Mouse (Mus musculus) limb, embryonic 15.5 days (tissue): Measurements from ENCODE around the gene Pabpn1. TPM values are rescaled to one million over a fixed set of nuclear protein-coding genes. Genes with fewer than 3 reads are reported as not detected.
"Not testable (repeated sequence)": the region's sequence is repeated elsewhere in the genome, so short reads cannot be mapped to it uniquely, and the experiment has no call there.

Experiments used
- ATAC-seq: fragments of 200-750 bp; cut with Nextera tagmentation; 2 replicates; pipeline ENCODE4 v1.8.0; 2017; ENCODE audit warnings: low read depth, moderate TSS enrichment; ENCODE audit not compliant: insufficient number of reproducible peaks, low FRiP score, low TSS enrichment
- H3K27ac ChIP-seq: fragments of 300-500 bp; sonication (generic); 2 replicates; pipeline ENCODE4 v1.5.1; 2015; ENCODE audit warnings: moderate library complexity, mild to moderate bottlenecking, inconsistent platforms
- H3K27me3 ChIP-seq: fragments of 300-500 bp; sonication (generic); 2 replicates; pipeline ENCODE4 v1.6.1; 2015; ENCODE audit warnings: inconsistent platforms
- H3K36me3 ChIP-seq: fragments of 300-500 bp; sonication (generic); 2 replicates; pipeline ENCODE4 v1.6.1; 2015; ENCODE audit warnings: inconsistent platforms
- H3K4me1 ChIP-seq: fragments of 300-500 bp; sonication (generic); 2 replicates; pipeline ENCODE4 v1.6.1; 2015; ENCODE audit warnings: inconsistent platforms
- H3K4me2 ChIP-seq: fragments of 300-500 bp; sonication (generic); 2 replicates; pipeline ENCODE4 v1.6.1; 2015; ENCODE audit warnings: mild to moderate bottlenecking, inconsistent platforms
- H3K4me3 ChIP-seq: fragments of 300-500 bp; sonication (generic); 2 replicates; pipeline ENCODE4 v1.5.1; 2015; ENCODE audit warnings: mild to moderate bottlenecking, inconsistent platforms
- H3K9ac ChIP-seq: fragments of 300-500 bp; sonication (generic); 2 replicates; pipeline ENCODE4 v1.6.1; 2015; ENCODE audit warnings: inconsistent platforms
- H3K9me3 ChIP-seq: fragments of 300-500 bp; sonication (generic); 2 replicates; pipeline ENCODE4 v1.6.1; 2016; ENCODE audit warnings: inconsistent platforms
- WGBS: fragments of 180-500 bp; shearing (Covaris S2); methylation state at CpG from one replicate; pipeline ENCODE4 v1.1.7; 2015; 5-methylcytosine and 5-hydroxymethylcytosine counted together
- polyA plus RNA-seq: library from polyadenylated mRNA; unstranded; fragments of >200 nt; fragmentation: Nextera tagmentation; extraction: Ambion mirVana; gene quantifications from 2 replicates; pipeline ENCODE4 v1.2.1, GENCODE M21; 2015

Gene Pabpn1
- polyA plus RNA-seq, 1 experiment from 2014 or later: 94.3 TPM

- peaks cover 21% of the 10 kb centered on the region for H3K4me1 ChIP-seq
- no peaks in the 10 kb centered on the region for H3K36me3 ChIP-seq
- WGBS: 76% methylated on average over 15 of the region's 15 CpGs
- no peak for ATAC-seq
- no peaks in the 10 kb centered on the region for H3K9me3 ChIP-seq
- no peak overlapping the region for H3K9ac ChIP-seq
- H3K4me2 ChIP-seq: no peak overlapping the region
- H3K27ac ChIP-seq: no peak overlapping the region
- no peak overlapping the region for H3K4me3 ChIP-seq
- H3K27me3 ChIP-seq: no peaks in the 10 kb centered on the region
These were observed 46.3 kb downstream of the Pabpn1 start for GRCm38 (mm10) chr14:54938431-54939219.

GRCm38 (mm10) chr14:54939434-54940175 lies 47.3 kb downstream of the Pabpn1 start:
- Histone ChIP-seq H3K4me1 (peaks cover 21% of the 10 kb centered on the region), H3K27me3 (no peaks in the 10 kb centered on the region), H3K4me3 (no peak overlapping the region), H3K36me3 (no peaks in the 10 kb centered on the region), H3K9me3 (no peaks in the 10 kb centered on the region), H3K27ac (no peak overlapping the region), H3K4me2 (no peak overlapping the region), H3K9ac (no peak overlapping the region)
- WGBS: 46% methylated on average over 12 of the region's 12 CpGs
- no peak for ATAC-seq

GRCm38 (mm10) chr14:54940176-54940530 lies 47.9 kb downstream of the Pabpn1 start:
- H3K4me2 ChIP-seq: no peak overlapping the region
- no peak overlapping the region for H3K27ac ChIP-seq
- H3K27me3 ChIP-seq: no peaks in the 10 kb centered on the region
- H3K9me3 ChIP-seq: no peaks in the 10 kb centered on the region
- 78% methylated on average over 3 of the region's 3 CpGs for WGBS
- H3K4me1 ChIP-seq: peaks cover 21% of the 10 kb centered on the region
- no peaks in the 10 kb centered on the region for H3K36me3 ChIP-seq
- no peak overlapping the region for H3K4me3 ChIP-seq
- H3K9ac ChIP-seq: no peak overlapping the region
- ATAC-seq: no peak

GRCm38 (mm10) chr14:54941024-54941978 lies 49.0 kb downstream of the Pabpn1 start:
- Histone ChIP-seq H3K4me1 (peaks cover 11% of the 10 kb centered on the region; the same call in 1 of the 2 replicates), H3K4me3 (no peak overlapping the region), H3K27ac (no peak overlapping the region), H3K4me2 (no peak overlapping the region), H3K36me3 (no peaks in the 10 kb centered on the region), H3K9ac (no peak overlapping the region), H3K9me3 (no peaks in the 10 kb centered on the region), H3K27me3 (no peaks in the 10 kb centered on the region)
- WGBS: 48% methylated on average over 13 of the region's 13 CpGs
- ATAC-seq: no peak

- Histone ChIP-seq H3K27me3 (no peaks in the 10 kb centered on the region), H3K36me3 (no peaks in the 10 kb centered on the region), H3K9ac (no peak overlapping the region), H3K4me2 (no peak overlapping the region), H3K27ac (no peak overlapping the region), H3K9me3 (no peaks in the 10 kb centered on the region), H3K4me3 (no peak overlapping the region), H3K4me1 (peaks cover 3% of the 10 kb centered on the region; the same call in 1 of the 2 replicates)
- no peak for ATAC-seq
- 89% methylated on average over 8 of the region's 8 CpGs for WGBS
These were observed 50.2 kb downstream of the Pabpn1 start for GRCm38 (mm10) chr14:54942479-54942878.

- Histone ChIP-seq H3K36me3 (no peaks in the 10 kb centered on the region), H3K9me3 (no peaks in the 10 kb centered on the region), H3K4me1 (no peaks in the 10 kb centered on the region), H3K27me3 (no peaks in the 10 kb centered on the region), H3K9ac (no peak overlapping the region), H3K27ac (no peak overlapping the region), H3K4me3 (no peak overlapping the region), H3K4me2 (no peak overlapping the region)
- ATAC-seq: no peak
- 91% methylated on average over 7 of the region's 7 CpGs for WGBS
These were observed 51.7 kb downstream of the Pabpn1 start for GRCm38 (mm10) chr14:54943971-54944370.

- H3K4me2 ChIP-seq: no peak overlapping the region
- H3K4me3 ChIP-seq: no peak overlapping the region
- H3K27ac ChIP-seq: no peak overlapping the region
- WGBS: 71% methylated on average over 2 of the region's 2 CpGs
- H3K9me3 ChIP-seq: no peaks in the 10 kb centered on the region
- no peak for ATAC-seq
- no peak overlapping the region for H3K9ac ChIP-seq
- H3K4me1 ChIP-seq: no peaks in the 10 kb centered on the region
- H3K27me3 ChIP-seq: no peaks in the 10 kb centered on the region
- H3K36me3 ChIP-seq: no peaks in the 10 kb centered on the region
These were observed 52.6 kb downstream of the Pabpn1 start for GRCm38 (mm10) chr14:54944939-54945338.

- no peak overlapping the region for H3K27ac ChIP-seq
- H3K4me1 ChIP-seq: no peaks in the 10 kb centered on the region
- no peaks in the 10 kb centered on the region for H3K9me3 ChIP-seq
- H3K4me2 ChIP-seq: no peak overlapping the region
- no peaks in the 10 kb centered on the region for H3K36me3 ChIP-seq
- H3K9ac ChIP-seq: no peak overlapping the region
- WGBS: 73% methylated on average over 19 of the region's 19 CpGs
- H3K4me3 ChIP-seq: no peak overlapping the region
- ATAC-seq: no peak
- H3K27me3 ChIP-seq: no peaks in the 10 kb centered on the region
These were observed 53.8 kb downstream of the Pabpn1 start for GRCm38 (mm10) chr14:54945975-54946704.

- not testable (repeated sequence) for H3K36me3 ChIP-seq, H3K4me3 ChIP-seq, H3K4me1 ChIP-seq, ATAC-seq, H3K27ac ChIP-seq, H3K9ac ChIP-seq, H3K27me3 ChIP-seq, H3K9me3 ChIP-seq, H3K4me2 ChIP-seq
- 87% methylated on average over 11 of the region's 11 CpGs for WGBS
These were observed 54.7 kb downstream of the Pabpn1 start for GRCm38 (mm10) chr14:54947008-54947407.
